Mouse (Mus musculus): ENCODE data around the gene Rnase2b. TPM values are rescaled to one million over a fixed set of nuclear protein-coding genes. Genes with fewer than 3 reads are reported as not detected.
"Not testable (repeated sequence)": the region's sequence is repeated elsewhere in the genome, so short reads cannot be mapped to it uniquely, and the experiment has no call there.

Rnase2b gene
- not detected for total RNA-seq (2021)
- long read RNA-seq, experiment 1: 0 reads
- long read RNA-seq, experiment 2: 0 reads

DNA sequence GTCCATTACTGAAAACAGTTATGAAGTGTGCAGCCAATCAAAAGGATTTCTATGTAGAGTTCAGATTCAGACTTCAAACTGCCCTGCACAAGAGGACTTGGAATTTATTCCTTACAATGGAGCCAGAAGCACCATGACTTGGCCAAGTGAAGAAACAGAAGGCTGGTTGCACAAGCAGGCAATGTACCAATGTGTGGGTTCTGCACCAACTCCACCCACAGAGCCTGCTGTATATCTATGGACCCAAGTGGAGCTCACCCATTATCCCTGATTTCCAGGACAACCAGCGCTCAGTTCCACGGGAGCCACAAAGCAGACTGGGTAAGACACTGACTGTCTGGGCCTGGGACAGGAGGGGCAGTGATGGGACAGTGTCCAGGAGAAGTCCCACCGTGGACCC lies at the start of gene Rnase2b:
Gene Rnase2b (plus strand): TSS at position 285 of the 400 bp plus-strand sequence.
- intact Hi-C loops (cut with DNase I); DNase-seq: not testable (repeated sequence)

DNA sequence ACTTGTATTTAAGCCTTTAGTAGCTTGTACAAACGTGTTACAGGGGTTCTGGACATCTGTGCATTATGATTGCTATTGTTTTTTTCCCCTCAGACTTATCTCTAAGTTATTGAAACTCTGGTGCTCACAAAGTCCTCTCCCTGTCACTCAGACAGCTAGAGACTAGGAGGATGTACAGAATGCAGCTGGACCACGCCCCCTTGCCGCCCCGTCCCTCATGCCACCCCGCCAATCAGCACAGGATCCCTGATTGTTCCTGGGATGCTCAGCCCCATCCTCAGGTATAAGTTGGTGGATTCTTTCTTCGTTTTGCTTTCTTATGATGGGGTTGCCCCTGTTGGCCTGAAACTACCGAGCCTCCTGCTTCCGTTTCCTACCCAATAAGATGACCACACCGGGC lies 48.6 kb upstream of the Rnase2b start:
- intact Hi-C loops (cut with DNase I): no loop called here
- DNase-seq: no peak

DNA sequence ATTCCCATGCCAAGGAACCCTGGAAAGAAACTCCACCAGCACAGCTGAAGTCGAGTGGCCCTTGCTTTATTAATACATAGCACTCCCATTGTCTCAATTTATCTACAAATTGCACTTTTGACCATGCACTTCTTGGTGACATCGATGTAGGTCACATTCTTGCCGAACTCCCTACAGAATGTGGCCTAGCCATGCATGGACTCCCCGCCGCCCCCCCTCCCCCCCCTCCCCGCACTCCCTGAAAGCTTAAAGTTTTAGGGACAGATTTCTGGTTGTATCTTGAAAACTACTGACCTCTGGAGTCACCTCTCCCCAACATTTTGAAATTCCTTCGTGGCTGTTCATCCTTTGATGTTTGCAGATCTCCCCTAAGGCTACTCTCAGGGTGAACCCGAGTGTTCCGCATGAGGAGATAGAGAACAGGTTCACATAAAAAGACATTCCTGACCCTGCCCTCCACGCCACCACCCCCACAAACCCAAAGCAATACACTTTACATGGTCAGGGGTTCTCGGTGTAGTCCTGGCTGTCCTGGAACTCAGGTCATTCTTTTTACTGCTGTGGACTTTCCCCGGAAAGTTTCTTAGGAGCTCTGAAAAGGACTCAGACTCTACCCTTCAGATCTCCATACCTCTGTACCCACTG lies 48.0 kb upstream of the Rnase2b start, which contains the start of gene Eddm3b:
Gene Eddm3b (plus strand): TSS at position 511 of the 645 bp plus-strand sequence.
- intact Hi-C loops (cut with DNase I): no loop called here
- DNase-seq: no peak

DNA sequence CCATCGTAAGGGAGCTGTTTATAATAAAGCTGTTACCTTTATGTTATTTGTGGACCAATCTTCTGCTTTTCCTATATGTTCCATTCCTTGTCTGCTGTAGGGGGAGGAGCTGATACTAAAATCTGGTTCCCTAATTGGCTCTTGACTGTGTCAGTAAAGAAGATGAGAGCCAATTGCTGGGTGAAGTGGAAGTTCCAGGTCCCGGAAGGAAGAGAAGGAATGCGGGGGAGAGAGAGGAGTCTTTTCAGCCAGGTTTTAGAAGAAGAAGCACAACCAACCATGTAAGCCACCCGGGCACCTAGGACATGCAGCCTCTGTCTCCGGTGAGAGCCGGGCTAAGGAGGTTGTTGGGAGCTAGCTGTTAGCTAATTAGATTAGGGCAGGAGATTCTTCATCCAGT lies 36.4 kb upstream of the Rnase2b start:
- DNase-seq: no peak
- intact Hi-C loops (cut with DNase I): no loop called here

DNA sequence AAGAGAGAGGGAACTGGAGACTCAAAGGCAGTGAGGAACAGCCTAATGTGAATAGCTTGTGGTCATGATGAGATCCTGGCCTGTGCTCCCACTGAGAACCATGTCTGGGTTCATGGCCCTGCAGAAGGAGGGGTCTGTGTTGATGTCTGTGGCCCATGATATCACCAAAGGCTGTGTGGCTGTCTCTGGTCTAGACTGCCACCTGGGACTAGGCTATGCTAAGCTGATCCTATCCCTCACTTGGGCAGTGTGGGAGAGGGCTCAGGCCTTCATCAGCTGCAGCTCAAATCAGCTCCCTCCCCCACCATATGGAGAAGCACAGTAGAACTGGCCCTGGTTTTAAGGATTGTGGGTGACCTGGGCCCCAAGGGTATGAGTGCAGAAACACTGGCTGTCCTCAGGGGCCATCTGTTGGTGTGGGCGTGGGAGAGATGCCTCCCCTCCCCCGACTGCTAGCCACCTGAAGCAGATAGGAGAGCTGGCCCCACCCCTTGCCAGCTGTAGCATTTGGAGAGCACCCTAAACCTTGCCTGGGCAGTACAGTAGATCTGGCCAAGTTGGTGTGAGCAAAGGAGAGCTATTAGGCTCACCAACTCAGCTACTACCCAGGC lies 34.3 kb upstream of the Rnase2b start:
- DNase-seq: no peak
- intact Hi-C loops (cut with DNase I): no loop called here

DNA sequence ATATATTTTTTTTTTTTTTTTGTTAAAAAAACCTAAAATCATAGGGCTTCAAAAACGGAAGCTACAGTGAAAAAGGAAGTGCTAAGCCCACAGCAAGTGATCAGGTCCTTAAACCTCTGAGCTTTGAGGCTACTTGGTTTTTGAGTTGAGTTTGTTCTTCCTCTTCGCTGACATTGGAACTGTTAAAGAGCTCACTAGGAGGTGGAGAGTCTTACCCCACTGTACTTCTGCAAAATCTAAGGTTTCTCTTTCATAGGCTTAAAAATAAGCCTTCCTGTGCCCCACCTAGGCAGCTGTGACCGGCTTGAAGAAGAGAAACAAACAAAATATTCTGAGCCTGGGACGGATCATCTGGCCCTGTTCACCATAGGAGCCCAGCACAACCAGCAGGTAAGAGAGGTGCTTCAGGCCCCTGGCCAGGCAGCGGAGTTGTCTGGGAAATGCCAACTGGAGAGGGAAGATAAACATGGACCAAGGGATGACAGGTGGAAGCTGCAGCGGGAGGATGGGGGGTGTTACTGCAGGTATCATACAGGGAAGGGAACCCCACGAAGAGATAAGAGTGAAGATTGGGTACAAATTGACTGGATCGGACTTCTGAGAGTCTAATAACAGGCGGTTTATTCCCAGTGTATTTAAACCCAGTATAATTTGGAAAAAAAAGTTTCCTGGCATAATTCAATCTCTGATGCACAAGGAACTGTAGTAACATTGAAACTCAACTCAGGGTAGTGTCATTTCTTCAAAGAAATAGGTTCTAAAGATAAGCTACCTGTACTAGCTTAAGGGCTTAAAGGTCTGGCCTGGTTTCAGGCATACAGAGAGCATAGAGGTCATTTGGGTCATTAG lies 33.1 kb upstream of the Rnase2b start:
- intact Hi-C loops (cut with DNase I): no loop called here
- no peak for DNase-seq

DNA sequence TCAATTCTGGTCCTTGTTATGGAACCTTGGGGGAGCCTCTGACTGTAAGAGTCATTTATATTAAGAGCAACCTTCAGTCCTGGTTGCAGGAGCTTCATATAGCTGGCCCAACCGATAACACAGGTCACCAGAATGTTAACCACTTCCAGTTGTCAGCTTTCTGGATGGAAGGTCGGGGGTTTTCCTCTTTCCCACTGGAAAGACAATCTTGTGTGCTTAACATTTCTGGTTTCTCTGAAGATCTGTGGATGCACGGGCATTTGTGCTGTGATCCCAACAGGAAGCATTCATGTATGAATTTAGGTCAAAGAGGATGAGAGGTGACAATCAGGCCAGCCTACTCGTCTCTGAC lies 32.5 kb upstream of the Rnase2b start:
- DNase-seq: no peak
- intact Hi-C loops (cut with DNase I): no loop called here

DNA sequence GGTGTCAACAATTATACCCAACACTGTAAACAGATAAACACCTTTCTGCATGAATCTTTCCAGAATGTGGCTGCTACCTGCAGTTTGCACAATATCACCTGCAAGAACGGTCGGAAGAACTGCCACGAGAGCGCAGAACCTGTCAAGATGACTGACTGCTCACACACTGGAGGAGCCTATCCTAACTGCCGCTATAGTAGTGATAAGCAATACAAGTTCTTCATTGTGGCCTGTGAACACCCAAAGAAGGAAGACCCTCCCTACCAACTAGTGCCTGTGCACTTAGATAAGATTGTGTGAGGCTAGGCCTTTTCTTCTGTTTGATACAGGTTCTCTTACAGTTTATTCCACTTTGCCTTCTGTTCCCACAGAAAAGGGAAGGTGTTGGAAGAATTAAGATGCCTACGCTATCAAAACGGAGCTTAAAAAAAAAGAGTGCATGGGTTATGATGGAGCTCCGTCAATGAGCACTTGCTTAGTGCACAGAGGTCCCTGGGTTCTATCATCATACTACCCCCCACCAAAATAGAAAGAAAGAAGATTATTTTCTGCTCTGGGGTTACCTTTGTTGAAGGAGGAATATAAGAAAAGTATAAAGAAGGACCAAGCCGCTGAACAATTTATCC lies 31.6 kb upstream of the Rnase2b start:
- intact Hi-C loops (cut with DNase I): no loop called here
- no peak for DNase-seq

DNA sequence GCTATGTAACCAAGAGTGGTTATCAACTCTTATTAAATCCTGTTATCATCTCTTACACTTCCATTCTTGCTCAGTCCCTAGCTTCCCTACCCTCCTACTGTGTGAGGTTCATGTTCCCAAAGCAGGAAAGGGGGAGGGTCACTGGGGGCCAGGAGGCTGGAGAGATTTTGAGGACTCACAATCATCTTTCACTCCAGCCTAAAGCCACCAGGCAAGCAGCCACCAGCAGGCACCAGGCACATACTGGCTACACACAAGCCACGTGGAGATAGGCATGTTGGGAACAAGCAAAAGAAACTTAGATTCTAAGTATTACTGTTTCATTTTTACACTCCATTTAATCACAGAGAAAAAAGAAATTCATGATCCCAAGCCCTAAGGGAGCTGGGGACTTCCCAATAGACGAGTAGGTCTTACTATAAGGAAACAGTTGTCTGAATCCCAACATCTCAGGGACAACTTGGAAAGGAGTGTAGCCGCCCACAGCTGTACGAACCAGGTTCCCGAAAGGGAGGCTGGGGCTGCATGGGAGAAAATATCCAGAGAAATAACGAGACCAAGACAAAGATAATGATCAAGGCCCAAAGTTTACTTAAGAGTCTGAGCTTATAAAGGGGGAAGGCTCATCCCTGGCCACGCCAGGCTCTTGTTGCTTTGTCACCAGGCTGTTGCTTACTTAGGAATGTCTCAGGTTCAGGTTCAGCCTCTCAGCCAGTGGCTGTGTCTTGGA lies 30.8 kb upstream of the Rnase2b start:
- no peak for DNase-seq
- intact Hi-C loops (cut with DNase I): no loop called here

DNA sequence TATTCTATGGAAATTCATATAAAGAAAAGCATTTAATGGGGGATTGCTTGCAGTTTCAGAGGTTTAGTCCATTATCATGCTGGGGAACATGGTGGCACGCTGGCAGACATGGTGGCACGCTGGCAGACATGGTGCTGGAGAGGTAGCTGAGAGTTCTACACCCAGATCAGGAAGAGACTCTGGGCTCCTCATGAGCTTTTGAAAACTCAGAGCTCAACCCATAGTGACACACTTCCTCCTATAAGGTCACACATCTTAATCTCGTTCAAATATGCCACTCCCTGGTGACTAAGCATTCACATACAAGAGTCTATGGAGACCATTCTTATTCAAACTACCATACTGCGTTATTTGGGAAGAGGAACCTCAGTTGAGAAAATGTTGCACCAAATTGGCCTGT lies 29.7 kb upstream of the Rnase2b start:
- no peak for DNase-seq
- intact Hi-C loops (cut with DNase I): no loop called here

DNA sequence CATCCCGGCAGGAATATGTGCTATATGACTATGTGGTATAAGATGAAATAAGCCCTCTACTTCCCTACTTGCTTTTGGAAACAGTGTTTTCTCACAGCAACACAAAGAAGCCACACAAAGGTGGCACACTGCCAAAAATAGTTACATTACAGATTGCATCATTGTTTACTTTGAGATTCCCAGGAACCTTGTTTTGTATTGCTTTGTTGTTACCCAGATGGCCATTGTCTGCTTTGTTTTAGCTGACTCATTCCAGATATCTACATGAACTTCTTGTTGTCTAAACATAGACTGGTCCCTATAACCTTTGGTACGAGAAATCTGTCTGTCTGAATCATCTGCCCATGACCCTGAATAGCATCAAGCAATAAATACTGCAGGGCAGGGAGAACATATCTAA lies 21.7 kb upstream of the Rnase2b start:
- intact Hi-C loops (cut with DNase I): no loop called here
- DNase-seq: no peak

DNA sequence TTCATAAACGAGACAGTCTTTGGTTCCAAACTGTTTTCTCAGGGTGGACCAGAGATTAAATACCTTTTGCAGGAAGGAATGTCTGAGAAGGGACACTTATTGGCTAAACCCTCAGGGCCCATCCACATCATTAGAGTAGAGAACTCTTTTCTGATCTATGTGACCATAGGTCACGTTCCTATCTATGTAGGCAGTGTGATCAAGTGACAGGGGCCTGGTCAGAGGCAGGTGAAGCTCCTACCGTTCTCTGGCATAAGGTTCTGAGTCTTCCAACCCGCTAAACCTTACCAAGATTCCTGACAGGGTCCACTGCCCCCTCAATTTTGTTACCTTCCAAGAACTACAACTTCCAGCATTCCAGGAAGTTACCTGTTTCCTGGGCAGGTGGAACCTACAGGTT lies 19.9 kb upstream of the Rnase2b start:
- intact Hi-C loops (cut with DNase I): no loop called here
- DNase-seq: no peak

DNA sequence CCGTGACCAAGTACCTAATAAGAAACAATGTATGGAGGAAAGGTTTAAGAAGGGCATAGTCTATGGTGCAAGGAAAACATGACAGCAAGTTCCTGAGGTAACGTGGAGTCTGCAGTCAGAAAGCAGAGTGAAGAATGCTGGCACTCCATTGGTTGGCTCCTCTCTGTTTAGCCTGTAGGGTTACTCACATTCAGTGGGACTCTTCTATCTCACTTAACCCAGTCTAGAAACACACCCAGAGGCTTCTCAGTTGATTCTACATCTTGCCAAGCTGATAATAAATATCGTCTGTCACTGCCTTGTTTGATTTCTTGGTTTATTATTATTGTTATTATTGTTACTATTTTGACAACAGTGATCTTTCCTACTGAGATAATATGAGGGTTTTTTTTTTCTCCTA lies 19.5 kb upstream of the Rnase2b start:
- intact Hi-C loops (cut with DNase I): no loop called here
- no peak for DNase-seq

DNA sequence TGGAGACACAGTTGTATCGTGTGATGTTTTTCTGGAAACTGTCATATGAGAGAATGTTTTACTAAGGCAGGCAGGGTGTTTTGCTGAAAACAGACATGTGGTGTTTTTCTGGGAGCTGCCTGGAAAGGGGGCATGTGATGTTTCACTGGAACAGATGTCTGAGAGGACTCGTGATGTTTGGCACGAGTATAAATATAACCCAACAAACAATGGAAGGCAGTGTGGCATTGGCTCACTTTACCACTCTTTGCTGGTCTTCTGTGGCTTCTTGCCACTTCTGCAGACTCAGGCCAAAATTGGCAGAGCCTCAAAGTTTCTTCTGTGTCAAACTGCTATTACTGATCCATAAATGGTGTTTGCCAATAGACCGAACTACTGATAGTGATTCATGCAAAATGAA lies 18.8 kb upstream of the Rnase2b start:
- DNase-seq: no peak
- intact Hi-C loops (cut with DNase I): no loop called here

DNA sequence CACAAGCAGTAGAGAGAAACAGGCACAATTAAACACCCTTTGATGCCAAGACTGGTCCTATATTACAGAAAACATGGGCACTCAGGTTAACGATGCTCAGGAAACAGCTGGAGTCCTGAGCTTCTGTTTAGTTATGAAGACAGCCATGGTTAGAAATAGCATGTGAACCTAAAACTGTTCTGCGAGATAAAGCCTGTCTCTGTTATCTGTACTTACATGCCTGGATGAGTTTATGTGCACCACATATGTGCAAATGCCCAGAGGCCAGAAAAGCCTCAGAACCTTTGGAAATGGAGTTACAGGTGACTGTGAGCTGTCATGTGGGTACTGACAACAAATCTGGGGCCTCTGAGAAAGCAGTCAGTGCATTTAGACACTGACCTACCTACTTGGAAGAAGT lies 18.1 kb upstream of the Rnase2b start:
- intact Hi-C loops (cut with DNase I): no loop called here
- DNase-seq: no peak

DNA sequence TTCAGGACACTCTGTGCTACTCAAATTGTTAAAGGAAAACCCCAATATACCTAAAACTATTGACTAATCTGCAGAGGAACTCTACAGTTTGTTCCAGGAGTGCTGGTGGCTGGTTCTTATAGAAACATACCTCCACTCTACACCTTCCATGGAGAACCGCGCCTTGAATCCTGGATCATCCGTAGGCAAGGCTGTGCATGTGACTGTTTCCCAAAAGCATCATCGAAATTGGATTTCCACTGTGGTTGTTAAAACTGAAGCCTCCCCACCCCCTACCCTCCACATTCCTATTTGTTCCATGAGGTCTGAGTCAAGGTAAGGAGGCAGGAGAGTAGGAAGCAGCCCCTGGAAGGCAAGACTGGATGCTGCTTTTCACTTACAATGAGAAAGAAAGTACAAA lies 17.6 kb upstream of the Rnase2b start:
- DNase-seq: no peak
- intact Hi-C loops (cut with DNase I): no loop called here

DNA sequence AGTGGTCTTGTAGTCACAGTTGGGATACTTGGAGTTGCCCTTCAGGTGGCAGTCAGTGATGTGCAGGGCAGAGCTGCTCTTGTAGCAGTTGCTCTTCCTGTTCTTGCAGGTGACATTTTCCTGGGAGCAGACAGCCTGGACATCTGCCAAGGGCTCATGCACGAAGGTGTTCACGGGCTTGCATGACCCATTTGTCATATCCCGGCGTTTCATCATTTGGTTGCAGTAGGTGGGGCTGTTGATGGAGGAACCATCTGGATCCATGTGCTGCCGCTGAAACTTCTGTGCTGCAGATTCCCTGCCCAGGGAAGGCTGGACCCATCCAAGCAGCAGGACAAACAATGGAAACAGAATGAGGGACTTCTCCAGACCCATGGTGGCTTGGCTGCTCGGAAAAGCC lies 16.5 kb upstream of the Rnase2b start:
- intact Hi-C loops (cut with DNase I): no loop called here
- DNase-seq: no peak

DNA sequence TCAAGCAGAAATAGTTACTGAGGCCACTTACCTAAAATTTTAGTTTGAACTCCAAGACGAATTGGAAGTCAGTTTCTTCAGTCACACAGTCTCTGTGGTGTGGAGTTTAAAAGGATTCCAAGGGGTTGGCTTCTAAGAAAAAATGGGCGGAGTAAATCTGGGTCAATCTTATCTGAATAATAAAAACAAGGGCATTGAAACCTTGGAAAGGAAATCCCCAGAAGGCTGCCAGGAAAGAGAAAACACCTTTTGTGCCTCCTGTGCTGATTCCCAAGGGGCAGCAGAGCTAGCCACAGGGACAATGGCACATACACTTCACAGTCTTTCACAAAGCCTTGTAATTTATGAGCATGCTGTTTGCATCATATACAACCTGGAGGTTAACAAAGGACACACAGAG lies 15.4 kb upstream of the Rnase2b start, which contains the start of gene Rnase1:
Gene Rnase1 (minus strand): TSS at position 101 of the 400 bp plus-strand sequence.
- intact Hi-C loops (cut with DNase I): no loop called here
- DNase-seq: no peak

DNA sequence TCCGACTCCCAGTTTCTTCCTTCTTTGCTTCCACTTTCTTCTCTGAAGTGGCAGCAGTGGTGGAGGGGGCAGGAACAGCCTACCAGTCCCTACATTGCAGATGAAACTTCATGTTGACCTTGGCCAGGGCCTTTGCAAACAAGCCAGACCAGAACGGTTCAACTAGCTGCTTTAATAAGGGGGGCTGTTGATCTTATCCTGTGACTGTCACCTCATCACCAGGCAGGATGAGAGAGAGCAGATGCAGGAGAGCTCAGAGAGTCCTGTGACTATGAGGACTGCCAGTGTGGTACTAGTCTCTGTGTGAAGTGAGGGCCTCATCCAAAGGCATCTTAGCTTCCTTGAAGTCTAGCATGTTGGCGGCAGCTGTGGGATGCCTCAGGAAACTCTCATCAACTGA lies 14.1 kb upstream of the Rnase2b start:
- intact Hi-C loops (cut with DNase I): no loop called here
- DNase-seq: no peak

DNA sequence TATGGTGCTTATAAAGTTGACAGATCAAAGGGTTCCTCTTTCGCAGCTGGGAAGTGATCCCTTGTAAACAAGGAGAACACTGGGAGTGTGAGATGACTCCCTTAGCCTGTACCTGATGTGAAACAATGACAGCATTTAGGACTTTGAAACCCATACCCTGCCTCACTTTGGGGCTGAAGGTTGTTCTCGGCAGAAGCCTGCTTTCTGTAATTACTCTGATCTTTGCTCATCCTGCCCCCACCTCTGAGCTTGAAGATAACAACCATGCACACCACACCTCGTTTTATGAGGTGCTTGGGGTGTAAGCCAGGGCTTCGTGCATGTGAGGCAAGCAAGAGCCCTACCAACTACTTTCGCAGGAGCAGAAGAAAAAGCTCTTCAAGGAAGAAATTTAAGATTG lies 12.9 kb upstream of the Rnase2b start:
- DNase-seq: no peak
- intact Hi-C loops (cut with DNase I): no loop called here
